Mouse (Mus musculus) bone marrow macrophage, adult 2 months (primary cell): Measurements from ENCODE around the gene Endod1.

Experiments used
- CTCF ChIP-seq: IDR thresholded peaks from 2 replicates; pipeline ENCODE4 v1.5.1; 2012; ENCODE audit warnings: low read depth, mild to moderate bottlenecking, low read length, moderate library complexity
- POLR2A ChIP-seq: IDR thresholded peaks from 2 replicates; pipeline ENCODE4 v1.6.1; 2012; ENCODE audit warnings: mild to moderate bottlenecking, low read depth, low read length, borderline replicate concordance

DNA sequence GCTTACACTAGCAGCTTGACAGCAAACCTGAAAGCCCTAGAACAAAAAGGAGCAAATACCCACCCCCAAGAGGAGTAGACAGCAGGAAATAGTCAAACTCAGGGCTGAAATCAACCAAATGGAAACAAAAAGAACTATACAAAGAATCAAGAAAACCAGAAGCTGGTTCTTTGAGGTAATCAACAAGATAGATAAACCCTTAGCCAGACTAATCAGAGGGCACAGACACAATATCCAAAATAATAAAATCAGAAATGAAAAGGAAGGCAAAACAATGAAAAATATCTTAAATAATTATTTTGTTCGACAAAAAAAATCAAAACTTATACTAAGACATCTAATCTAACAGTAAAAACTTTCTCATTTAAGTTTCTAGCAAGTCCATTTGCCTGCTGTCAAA, 24.7 kb upstream of the Endod1 start:
- TF ChIP-seq CTCF (no peak), POLR2A (no peak)
